Mouse (Mus musculus) ES-Bruce4 (cell line): ENCODE measurements around the gene Atl2. TPM values are rescaled to one million over a fixed set of nuclear protein-coding genes. Genes with fewer than 3 reads are reported as not detected.
A peak's percentile ranks its signal among the peaks of the same experiment; 100 is the strongest.

Source experiments
- H3K27ac ChIP-seq: 2 replicates; pipeline ENCODE4 v1.5.1; 2012; ENCODE audit warnings: low read length, inconsistent platforms; ENCODE audit not compliant: insufficient read depth
- H3K27me3 ChIP-seq: 2 replicates; pipeline ENCODE4 v1.6.1; 2012; ENCODE audit warnings: mild to moderate bottlenecking, low read length, inconsistent platforms; ENCODE audit not compliant: control insufficient read depth, poor library complexity, insufficient read depth, severe bottlenecking
- H3K36me3 ChIP-seq: 2 replicates; pipeline ENCODE4 v1.6.1; 2012; ENCODE audit warnings: inconsistent platforms, mild to moderate bottlenecking, low read length, moderate library complexity; ENCODE audit not compliant: control insufficient read depth, poor library complexity, insufficient read depth, severe bottlenecking
- H3K4me1 ChIP-seq: one replicate; pipeline ENCODE4 v1.8.1; 2011; ENCODE audit warnings: low read length; ENCODE audit not compliant: control insufficient read depth, insufficient read depth
- H3K4me3 ChIP-seq: 2 replicates; pipeline ENCODE4 v1.5.1; 2011; ENCODE audit warnings: low read depth, mild to moderate bottlenecking, low read length
- H3K9ac ChIP-seq: 2 replicates; pipeline ENCODE4 v1.6.1; 2012; ENCODE audit warnings: low read depth, mild to moderate bottlenecking, inconsistent platforms; ENCODE audit not compliant: poor library complexity, severe bottlenecking
- H3K9me3 ChIP-seq: replicated peaks from 2 replicates; pipeline ENCODE4 v1.6.1; 2012; ENCODE audit warnings: mild to moderate bottlenecking, low read length, inconsistent platforms; ENCODE audit not compliant: control insufficient read depth, poor library complexity, insufficient read depth, severe bottlenecking
- CTCF ChIP-seq: IDR thresholded peaks from one replicate; pipeline ENCODE4 v1.8.1; 2011; ENCODE audit warnings: low read depth, low read length
- EP300 ChIP-seq: IDR thresholded peaks from 2 replicates; pipeline ENCODE4 v1.6.1; 2011; ENCODE audit warnings: low read depth, low read length; ENCODE audit not compliant: insufficient read depth
- POLR2A ChIP-seq: IDR thresholded peaks from one replicate; pipeline ENCODE4 v1.8.1; 2011; ENCODE audit warnings: low read length; ENCODE audit not compliant: insufficient read depth
- polyA plus RNA-seq: library from polyadenylated mRNA; stranded (reverse); fragments of >200 nt; gene quantifications from 2 replicates; pipeline ENCODE4 v1.2.4, GENCODE M21; 2011; ENCODE audit warnings: low read depth; ENCODE audit not compliant: missing spikeins, insufficient read depth, insufficient read length

Atl2 gene
- 86.2 and 91.1 TPM in 2 replicates for polyA plus RNA-seq

- Histone ChIP-seq H3K9ac (peak within 1 kb of the TSS; percentile 93), H3K27ac (no peak within 1 kb of the TSS), H3K9me3 (no peaks in the 10 kb centered on the region), H3K4me1 (peaks cover 5% of the 10 kb centered on the region), H3K36me3 (no peaks in the 10 kb centered on the region), H3K4me3 (peak within 1 kb of the TSS; percentile 71), H3K27me3 (no peaks in the 10 kb centered on the region)
- TF ChIP-seq POLR2A (peak; percentile 31), EP300 (peak; percentile 69), CTCF (no peak)
Measured at GRCm38 (mm10) chr17:79895911-79896423, at the start of gene Atl2. TSS of gene Atl2 (minus strand) at chr17:79896123.

GRCm38 (mm10) chr17:79944851-79945250 is 48.9 kb upstream of the Atl2 start:
- no peaks in the 10 kb centered on the region for H3K4me1 ChIP-seq
- H3K36me3 ChIP-seq = no peaks in the 10 kb centered on the region
- TF ChIP-seq POLR2A (no peak), EP300 (no peak), CTCF (no peak)
- no peak overlapping the region for H3K27ac ChIP-seq
- no peak overlapping the region for H3K4me3 ChIP-seq
- no peaks in the 10 kb centered on the region for H3K9me3 ChIP-seq
- no peaks in the 10 kb centered on the region for H3K27me3 ChIP-seq
- no peak overlapping the region for H3K9ac ChIP-seq

GRCm38 (mm10) chr17:79942418-79942817 is 46.5 kb upstream of the Atl2 start:
- TF ChIP-seq EP300 (no peak), POLR2A (no peak)

GRCm38 (mm10) chr17:79939133-79939532 is 43.2 kb upstream of the Atl2 start:
- Histone ChIP-seq H3K4me3 (no peak overlapping the region), H3K27me3 (no peaks in the 10 kb centered on the region), H3K9me3 (no peaks in the 10 kb centered on the region), H3K27ac (no peak overlapping the region), H3K9ac (no peak overlapping the region), H3K4me1 (no peaks in the 10 kb centered on the region), H3K36me3 (no peaks in the 10 kb centered on the region)
- TF ChIP-seq POLR2A = no peak
- TF ChIP-seq EP300 = no peak
- no peak for TF ChIP-seq CTCF

More at GRCm38 (mm10) chr17:79942418-79942817, 46.5 kb upstream of the Atl2 start:
- H3K9me3 ChIP-seq = no peaks in the 10 kb centered on the region
- H3K27me3 ChIP-seq = no peaks in the 10 kb centered on the region
- H3K4me1 ChIP-seq = no peaks in the 10 kb centered on the region
- no peaks in the 10 kb centered on the region for H3K36me3 ChIP-seq
- no peak overlapping the region for H3K27ac ChIP-seq
- no peak overlapping the region for H3K4me3 ChIP-seq
- H3K9ac ChIP-seq = no peak overlapping the region

GRCm38 (mm10) chr17:79937921-79938601 is 42.1 kb upstream of the Atl2 start:
- no peaks in the 10 kb centered on the region for H3K4me1 ChIP-seq
- H3K9ac ChIP-seq = no peak overlapping the region
- no peak overlapping the region for H3K27ac ChIP-seq
- H3K36me3 ChIP-seq = no peaks in the 10 kb centered on the region
- TF ChIP-seq EP300 (no peak), CTCF (no peak), POLR2A (no peak)
- no peaks in the 10 kb centered on the region for H3K9me3 ChIP-seq
- no peaks in the 10 kb centered on the region for H3K27me3 ChIP-seq
- H3K4me3 ChIP-seq = no peak overlapping the region

- no peaks in the 10 kb centered on the region for H3K9me3 ChIP-seq
- H3K36me3 ChIP-seq = no peaks in the 10 kb centered on the region
- no peak overlapping the region for H3K9ac ChIP-seq
- no peaks in the 10 kb centered on the region for H3K27me3 ChIP-seq
- peak overlapping the region; percentile 48 for H3K4me3 ChIP-seq
- no peak for TF ChIP-seq POLR2A
- no peaks in the 10 kb centered on the region for H3K4me1 ChIP-seq
- H3K27ac ChIP-seq = no peak overlapping the region
Measured at GRCm38 (mm10) chr17:79934370-79934769, 38.4 kb upstream of the Atl2 start.
